Mouse (Mus musculus) urinary bladder, postnatal 10 days (tissue): Measurements from ENCODE around the gene Olfr47.
"Not testable (repeated sequence)": the region's sequence is repeated elsewhere in the genome, so short reads cannot be mapped to it uniquely, and the experiment has no call there.

Source experiments
- DNase-seq: peaks from one replicate; pipeline ENCODE4 v3.0.0; 2022; ENCODE audit warnings: low spot score

The Olfr47 gene

DNA sequence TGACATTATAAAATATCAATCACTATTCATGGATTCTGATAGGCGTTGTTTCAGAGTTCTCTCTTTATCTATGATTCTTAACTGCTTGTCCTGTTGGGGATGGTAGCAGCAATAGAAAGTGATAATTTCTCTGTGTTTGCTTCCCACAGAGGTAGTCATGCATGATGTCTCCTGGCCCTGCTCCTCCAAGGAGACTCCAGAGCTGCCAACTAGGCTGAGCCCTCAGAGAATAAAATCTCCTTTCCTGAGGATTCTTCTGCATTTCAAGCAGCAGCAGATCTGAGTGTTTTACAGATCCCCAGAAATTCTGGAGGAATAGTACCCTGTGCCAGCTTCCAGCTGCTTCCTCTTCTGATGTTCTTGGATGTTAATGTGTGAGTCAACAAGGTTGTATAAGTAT lies at the start of gene Olfr47:
Gene Olfr47, plus strand, starts transcription at position 275 of the 400 bp plus-strand sequence.
- not testable (repeated sequence) for DNase-seq

DNA sequence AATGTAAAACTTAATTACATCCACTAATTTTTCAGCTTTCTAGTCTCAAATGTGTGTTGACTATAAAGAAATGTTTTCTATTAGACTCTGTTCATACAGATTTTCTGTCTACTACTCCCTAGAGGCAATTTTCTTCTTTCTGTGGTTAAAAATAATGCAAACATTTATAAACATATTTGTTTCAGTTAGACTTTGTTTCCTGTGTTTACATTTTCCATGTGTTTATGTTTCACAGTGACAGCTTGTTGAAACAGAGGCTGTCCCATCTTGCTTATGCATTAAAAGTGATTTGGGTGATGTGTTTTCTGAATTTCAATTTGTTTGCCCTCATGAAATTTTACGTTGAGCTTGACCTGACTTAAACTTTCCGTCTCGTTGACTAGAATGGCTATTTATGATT lies 40.3 kb upstream of the Olfr47 start:
- DNase-seq = no peak

DNA sequence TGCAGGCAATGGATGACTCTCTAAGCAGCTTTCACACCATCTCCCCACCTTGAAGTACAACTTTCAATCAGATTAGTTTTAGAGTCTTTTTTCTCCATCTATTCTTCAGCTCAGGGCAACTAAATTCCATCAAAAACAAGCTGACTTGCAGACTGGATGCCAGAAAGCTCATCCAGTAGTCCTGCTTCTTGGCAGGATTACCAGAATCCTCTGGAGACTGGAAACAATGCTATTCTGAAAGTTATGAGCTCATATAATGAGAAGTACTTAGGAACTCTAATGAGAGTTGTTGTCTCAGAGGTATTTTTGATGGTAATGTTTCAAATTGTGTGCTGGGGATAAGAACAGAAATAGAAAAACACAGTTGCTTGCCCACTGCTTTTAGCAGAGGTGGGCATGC lies 34.5 kb upstream of the Olfr47 start, which contains the start of gene Olfr435:
Gene Olfr435, plus strand, starts transcription at position 366 of the 400 bp plus-strand sequence.
- no peak for DNase-seq

DNA sequence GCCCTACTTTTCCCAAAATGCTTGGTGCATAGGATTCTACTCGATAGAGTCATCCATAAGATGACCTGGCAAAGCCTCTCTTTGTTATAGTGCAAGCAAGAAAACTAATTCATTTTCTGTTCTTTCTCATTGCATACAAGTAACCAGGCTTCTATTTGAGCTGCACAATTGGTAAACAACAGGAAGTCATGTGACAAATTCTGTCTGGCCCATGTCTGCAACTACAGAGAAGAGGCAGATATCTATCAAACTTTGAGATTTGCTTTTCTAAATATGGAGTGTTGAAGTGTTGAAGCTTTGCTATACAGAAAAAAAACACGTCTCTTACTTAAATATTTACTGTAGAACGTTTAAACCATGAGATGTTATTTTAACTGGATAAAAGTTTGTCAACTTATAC lies 33.2 kb upstream of the Olfr47 start:
- no peak for DNase-seq

DNA sequence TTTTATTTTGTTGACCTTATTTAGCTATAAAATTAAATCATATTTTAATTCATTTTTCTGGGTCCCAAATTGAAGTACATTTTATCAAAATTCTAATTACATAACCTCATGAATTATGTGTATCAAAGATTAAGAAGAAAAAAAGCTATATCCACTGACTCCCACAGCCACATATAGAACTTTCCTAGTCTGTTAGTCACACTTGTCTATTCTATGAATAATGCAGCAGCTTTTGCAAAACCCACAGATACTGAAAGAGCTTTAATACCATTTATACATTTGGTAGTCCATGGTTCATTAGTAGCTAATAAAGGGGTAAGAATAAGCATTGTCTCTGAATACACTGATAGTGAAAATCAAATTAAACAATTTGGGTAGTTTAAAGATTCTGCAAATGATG lies 28.5 kb upstream of the Olfr47 start:
- no peak for DNase-seq

DNA sequence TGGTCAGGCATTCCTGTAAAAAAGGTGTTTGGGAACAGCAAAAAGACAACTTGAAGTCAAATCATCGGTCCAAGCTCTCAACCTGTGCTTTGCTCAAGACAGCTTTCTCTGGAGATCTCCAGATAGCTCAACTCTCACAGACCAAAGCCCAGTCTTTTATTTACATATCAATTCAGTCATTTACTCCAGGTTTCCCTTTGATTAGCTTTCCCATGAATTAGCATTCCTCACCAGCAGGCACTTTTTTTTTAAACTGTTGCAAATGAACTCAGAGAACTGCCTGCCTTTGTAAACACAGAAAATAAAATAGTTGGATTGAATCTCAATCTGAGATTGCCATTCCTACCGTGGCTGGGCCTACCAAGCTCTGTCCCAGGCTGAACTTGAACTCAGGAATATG lies 26.0 kb upstream of the Olfr47 start:
- no peak for DNase-seq

DNA sequence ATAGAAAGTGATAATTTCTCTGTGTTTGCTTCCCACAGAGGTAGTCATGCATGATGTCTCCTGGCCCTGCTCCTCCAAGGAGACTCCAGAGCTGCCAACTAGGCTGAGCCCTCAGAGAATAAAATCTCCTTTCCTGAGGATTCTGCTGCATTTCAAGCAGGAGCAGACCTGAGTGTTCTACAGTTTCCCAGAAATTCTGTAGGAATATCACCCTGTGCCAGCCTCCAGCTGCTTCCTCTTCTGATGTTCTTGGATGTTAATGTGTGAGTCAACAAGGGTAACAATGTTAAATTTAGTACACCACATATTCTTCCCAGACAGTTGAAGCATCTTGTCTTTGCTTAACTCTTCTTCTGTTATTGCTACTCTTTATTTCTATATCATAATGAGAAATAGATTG lies 18.5 kb upstream of the Olfr47 start, which contains the start of gene Olfr434:
Gene Olfr434, plus strand, starts transcription at position 149 of the 400 bp plus-strand sequence.
- not testable (repeated sequence) for DNase-seq

DNA sequence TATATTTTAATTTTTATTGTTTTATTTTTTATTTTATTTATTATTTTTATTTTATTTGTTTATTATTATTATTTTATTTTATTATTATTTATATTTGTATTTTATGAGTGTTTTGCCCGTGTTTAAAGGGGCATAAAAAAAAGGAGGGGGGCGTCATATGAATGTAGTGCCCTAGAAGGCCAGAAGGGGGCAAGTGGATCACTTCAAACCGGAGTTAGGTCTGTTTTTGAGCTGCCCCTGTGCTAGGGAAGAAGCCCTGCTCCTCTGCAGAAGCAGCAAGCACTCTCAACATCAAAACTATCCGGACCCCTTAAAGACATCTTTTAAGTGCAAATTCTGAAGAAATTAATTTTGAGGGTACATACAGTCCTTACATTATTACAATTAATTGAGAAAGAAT lies 10.7 kb downstream of the Olfr47 start:
- no peak for DNase-seq

DNA sequence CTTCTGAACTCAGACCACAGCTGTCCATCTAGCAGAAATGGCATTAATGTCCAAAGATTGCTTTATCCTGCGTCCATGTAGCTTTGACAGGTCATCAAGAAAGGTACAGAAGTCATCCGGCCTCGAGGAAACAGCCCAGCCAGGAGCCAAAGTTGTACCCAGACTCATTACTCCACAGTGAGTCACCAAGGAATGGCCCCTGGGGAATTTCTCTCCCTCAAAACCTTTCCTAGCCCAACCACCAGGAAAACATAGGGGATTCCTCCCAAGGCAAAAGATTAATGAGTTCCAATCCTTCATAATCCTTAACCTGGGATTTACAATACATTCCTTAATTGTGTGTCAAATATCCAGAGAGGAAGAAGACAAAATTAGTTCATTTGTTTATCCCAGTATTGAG lies 16.1 kb downstream of the Olfr47 start:
- DNase-seq = no peak

DNA sequence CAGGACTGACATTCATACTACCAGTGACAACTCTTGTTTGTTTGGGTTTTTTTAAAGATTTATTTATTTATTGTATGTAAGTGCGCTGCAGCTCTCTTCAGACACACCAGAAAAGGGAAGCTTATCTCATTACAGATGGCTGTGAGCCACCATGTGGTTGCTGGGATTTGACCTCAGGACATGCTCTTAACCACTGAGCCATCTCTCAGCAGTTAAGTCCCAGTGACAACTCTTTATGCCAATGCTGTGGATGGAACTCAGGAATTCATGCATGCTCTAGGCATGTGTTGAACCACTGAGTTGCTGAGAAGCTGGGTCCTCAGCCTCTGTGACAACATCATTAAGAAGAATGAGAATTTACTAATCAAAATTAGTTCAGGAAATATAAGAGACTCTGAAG lies 21.7 kb downstream of the Olfr47 start:
- DNase-seq = no peak

DNA sequence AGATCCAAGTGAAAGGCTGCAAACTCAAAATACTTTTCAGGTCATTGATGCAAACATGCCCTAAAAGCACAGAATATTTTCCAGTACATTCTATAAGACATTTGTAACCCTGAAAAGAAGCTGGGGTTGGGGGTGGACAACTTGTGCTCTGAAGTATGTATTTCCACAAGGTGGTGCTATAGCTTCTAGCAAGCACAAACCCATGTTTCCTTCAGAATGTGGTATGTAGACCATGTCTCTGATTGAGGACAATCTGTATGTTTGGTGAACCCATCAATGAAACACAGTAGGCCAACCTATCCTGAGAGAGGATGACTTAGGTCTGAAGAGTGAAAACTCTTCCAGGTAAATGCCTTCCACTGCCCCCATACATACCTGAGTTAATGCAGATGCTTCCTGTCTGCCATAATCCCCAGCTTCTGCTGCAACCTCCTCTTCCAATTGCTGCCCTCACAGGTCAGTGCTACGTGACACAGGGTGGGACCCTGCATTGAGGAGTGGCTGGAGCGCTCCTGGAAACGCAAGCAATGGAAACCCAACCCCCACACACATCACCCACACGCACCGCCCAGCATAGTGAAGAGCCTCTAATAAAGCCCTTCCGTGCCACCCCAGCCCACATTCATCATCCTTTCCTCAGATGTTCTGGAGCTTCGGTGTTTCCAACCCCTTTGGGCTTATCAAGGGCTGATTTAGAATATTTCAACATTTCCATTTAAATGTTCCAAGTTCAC lies 23.0 kb downstream of the Olfr47 start:
- no peak for DNase-seq

DNA sequence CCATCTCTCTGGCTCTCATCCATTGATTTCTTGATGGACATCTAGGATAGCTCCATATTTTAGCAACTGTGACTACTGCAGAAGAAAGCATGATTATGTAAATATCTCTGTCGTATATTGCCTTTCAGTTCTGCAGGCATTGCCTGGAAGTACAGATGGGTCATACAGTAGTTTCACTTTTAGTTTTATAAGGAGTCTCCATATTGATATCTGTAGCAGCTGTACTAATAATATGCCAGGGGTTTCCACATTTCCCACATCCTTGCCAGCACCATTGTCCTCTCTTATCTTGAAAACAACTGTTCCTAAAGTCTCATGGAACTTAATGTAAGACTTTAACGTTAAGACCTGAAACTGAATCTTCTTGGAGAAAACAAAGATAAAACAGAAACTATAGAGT lies 29.4 kb downstream of the Olfr47 start:
- no peak for DNase-seq

DNA sequence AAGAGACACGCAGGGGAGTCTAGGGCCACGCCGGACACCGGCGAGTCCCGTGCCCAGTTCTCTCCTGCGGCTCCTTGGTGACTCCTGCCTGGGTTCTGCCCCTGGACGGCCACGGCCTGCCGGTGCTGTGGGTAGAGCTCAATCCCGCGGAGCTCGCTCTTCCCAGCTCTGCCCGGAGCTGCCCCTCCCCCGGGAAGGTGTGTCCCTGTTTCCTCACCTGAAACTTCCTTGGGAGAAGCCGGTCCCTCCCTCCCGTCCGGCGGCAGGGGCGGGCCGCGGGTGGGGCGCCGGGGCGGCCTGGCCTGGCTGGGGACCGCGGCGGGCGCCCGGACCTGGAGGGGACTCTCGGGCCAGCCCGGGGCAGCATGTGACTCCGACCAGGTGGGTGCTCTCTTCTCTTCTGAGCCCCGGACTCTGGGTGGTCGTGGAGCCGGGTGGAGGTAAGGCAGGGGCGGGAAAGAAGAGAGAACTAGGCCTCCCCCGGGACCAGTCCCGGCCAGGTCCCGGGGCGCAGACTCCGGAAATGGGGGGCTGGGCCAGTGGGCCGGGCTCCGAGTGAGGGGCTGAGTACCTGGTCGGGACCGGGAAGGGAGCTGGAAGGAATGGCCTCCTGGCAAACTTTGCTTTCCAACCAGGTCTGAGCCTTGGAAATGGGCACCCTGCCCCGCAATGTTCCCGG lies 34.2 kb downstream of the Olfr47 start, which contains the start of gene Arhgef5:
Gene Arhgef5, plus strand, starts transcription at position 220 of the 679 bp plus-strand sequence.
- peak; percentile 19 for DNase-seq

DNA sequence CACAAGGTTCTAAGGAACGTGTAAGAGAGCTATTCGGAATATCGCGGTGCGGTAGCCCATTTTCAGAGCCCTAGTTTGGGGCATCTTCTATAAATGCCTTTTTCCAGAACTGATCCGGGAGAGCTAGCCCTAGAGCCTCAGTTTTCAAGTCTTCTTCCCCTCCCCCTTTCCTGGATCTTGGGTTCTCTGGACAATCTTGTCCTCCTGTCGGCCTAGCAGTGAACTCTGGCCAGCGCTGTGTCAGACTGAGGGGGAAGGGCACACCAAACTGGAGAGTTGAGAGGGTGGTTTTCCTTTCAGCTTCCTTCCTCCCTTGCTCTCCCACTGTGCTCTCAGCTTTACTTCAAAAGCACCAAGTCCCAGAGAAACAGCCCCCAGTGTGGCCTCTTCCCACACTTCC lies 35.0 kb downstream of the Olfr47 start:
- DNase-seq = no peak

DNA sequence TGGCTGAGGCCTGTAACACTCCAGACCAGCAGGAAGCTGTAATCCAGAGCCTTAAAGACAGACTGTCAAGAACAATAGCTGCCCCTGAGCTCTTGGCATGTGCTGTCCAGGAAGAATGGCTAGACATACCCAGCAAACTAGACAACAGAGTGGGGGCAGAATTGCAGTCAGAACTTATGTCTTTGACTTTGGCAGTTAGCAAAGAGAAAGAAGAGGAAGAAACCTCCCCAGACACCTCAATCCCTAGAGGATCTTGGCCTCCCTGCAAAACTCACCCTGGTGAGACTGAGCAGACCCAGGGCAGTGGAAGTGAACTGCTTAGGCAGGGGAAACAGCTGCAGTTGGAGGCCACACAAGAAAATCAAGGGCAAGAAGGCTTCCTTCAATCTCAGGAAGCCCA lies 41.3 kb downstream of the Olfr47 start:
- DNase-seq = no peak

DNA sequence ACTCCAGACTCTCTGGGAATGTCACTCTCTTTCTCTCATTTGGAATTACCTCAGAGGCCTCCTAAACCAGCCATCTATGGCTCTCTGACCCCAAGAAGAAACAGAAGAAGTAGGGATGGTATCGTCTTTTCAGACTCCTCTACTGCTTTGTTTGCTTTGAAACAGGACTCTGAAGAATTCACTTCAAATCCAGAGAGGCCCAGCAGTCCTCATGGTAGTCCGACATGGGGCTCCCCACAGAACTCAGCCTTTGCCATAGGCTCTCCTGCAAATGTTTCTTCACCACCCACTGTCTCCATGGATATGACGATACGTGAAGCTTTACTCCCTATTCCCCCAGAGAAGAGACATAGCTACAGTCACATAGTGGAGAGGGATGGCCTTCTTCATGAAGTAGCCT lies 42.8 kb downstream of the Olfr47 start:
- DNase-seq = no peak

DNA sequence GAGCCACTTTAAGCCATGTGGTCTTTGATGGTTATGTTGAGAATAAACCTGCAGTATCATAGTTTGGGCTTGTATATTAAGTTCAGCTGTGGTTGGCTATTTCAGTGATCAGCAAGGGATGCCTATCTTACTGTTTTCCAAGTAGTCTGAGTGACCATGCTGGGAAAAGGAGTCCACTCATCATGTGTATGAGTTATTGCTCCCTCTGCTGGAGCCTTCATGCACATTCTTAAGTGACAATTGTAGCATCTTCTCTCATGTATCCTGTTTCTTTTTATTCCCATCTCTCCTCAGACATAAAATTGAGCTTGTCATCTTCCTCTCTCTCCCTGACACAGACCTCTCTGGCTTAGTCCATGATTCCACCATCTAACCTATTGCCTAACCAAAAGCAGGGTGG lies 46.9 kb downstream of the Olfr47 start:
- no peak for DNase-seq

DNA sequence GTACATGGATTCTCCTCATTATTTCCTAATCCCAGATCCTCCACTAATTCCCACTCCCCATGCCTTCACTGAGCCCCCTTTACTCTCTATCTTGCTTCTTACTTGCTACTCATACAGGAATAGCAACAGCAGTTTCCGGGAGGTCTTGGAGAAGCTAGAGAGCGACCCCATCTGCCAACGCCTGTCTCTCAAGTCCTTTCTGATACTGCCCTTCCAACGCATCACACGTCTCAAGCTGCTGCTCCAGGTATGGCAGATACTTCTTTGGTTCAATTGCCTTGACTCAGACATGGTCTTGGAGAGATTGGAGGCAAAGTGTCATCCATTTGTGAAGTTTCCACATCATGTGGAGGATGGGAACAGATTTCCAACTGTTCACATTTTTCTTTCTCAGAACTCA lies 49.2 kb downstream of the Olfr47 start:
- no peak for DNase-seq
